Mouse (Mus musculus) stomach, postnatal 0 days (tissue): ENCODE data around the gene Fbxo21. TPM values are rescaled to one million over a fixed set of nuclear protein-coding genes. Genes with fewer than 3 reads are reported as not detected.
A peak's percentile ranks its signal among the peaks of the same experiment; 100 is the strongest.

Experiments used
- ATAC-seq: fragments of 200-750 bp; cut with Nextera tagmentation; 2 replicates; pipeline ENCODE4 v1.8.0; 2017; ENCODE audit not compliant: low FRiP score, low TSS enrichment
- DNase-seq: peaks from one replicate; pipeline ENCODE4 v3.0.0-alpha.2; 2016; ENCODE audit warnings: low spot score
- H3K27ac ChIP-seq: fragments of 300-500 bp; sonication (generic); replicated peaks from 2 replicates; pipeline ENCODE4 v1.5.1; 2014; ENCODE audit warnings: mild to moderate bottlenecking, control low read depth
- H3K27me3 ChIP-seq: fragments of 300-500 bp; sonication (generic); 2 replicates; pipeline ENCODE4 v1.6.1; 2014; ENCODE audit warnings: low read length; ENCODE audit not compliant: control insufficient read depth, insufficient read depth
- H3K36me3 ChIP-seq: fragments of 300-500 bp; sonication (generic); 2 replicates; pipeline ENCODE4 v1.6.1; 2014; ENCODE audit warnings: low read length, mixed read lengths; ENCODE audit not compliant: control insufficient read depth, insufficient read depth
- H3K4me1 ChIP-seq: fragments of 300-500 bp; sonication (generic); replicated peaks from 2 replicates; pipeline ENCODE4 v1.6.1; 2014; ENCODE audit warnings: antibody characterized with exemption; ENCODE audit not compliant: control insufficient read depth, insufficient read depth
- H3K4me2 ChIP-seq: fragments of 300-500 bp; sonication (generic); replicated peaks from 2 replicates; pipeline ENCODE4 v1.6.1; 2014; ENCODE audit warnings: low read depth, mild to moderate bottlenecking, control low read depth, moderate library complexity
- H3K4me3 ChIP-seq: fragments of 300-500 bp; sonication (generic); 2 replicates; pipeline ENCODE4 v1.5.1; 2014; ENCODE audit warnings: low read depth, low read length, control low read depth
- H3K9ac ChIP-seq: fragments of 300-500 bp; sonication (generic); 2 replicates; pipeline ENCODE4 v1.6.1; 2014; ENCODE audit warnings: mild to moderate bottlenecking, low read length, control low read depth, mixed read lengths
- H3K9me3 ChIP-seq: fragments of 300-500 bp; sonication (generic); 2 replicates; pipeline ENCODE4 v1.6.1; 2016; ENCODE audit warnings: low read length; ENCODE audit not compliant: control insufficient read depth
- CTCF ChIP-seq: IDR thresholded peaks from 2 replicates; pipeline ENCODE4 v1.5.1; 2016; ENCODE audit warnings: antibody characterized with exemption, low read depth, mild to moderate bottlenecking, moderate library complexity
- EP300 ChIP-seq: optimal IDR thresholded peaks from 2 replicates; pipeline ENCODE3; 2016; ENCODE audit warnings: antibody characterized with exemption
- WGBS: fragments of 180-500 bp; shearing (Covaris S2); extraction: QIAGEN DNeasy Blood & Tissue Kit; methylation state at CpG from one replicate; pipeline ENCODE4 v1.1.7; 2014; 5-methylcytosine and 5-hydroxymethylcytosine counted together
- polyA plus RNA-seq: library from polyadenylated mRNA; unstranded; fragments of >200 nt; fragmentation: Nextera tagmentation; extraction: Ambion mirVana; gene quantifications from 2 replicates; pipeline ENCODE4 v1.2.1, GENCODE M21; 2015

Fbxo21 gene
- polyA plus RNA-seq, 1 experiment from 2014 or later = 19.2 TPM

DNA sequence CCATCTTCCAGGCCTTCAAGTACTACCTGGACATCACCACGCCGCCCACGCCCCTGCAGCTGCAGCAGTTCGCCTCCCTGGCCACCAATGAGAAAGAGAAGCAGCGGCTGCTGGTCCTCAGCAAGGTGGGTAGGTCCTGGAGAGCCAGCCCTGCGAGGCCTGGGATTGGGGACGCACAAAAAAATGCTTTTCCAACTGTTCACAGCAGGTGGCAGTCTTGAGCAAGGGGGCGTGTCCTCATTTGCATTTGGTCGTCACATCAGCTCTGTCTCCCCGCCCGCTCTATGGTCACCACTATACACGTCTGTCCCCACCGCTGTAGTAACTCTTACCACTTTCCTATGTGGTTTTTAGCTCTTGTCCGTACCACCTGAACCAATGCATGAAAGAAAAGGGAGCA lies 38.3 kb upstream of the Fbxo21 start:
- ATAC-seq (peak; percentile 64), DNase-seq (peak; percentile 88)
- 19% methylated on average over 14 of the region's 14 CpGs for WGBS
- Histone ChIP-seq H3K9me3 (no peaks in the 10 kb centered on the region), H3K4me1 (no peaks in the 10 kb centered on the region), H3K36me3 (no peaks in the 10 kb centered on the region), H3K9ac (no peak overlapping the region), H3K27me3 (no peaks in the 10 kb centered on the region), H3K27ac (no peak overlapping the region), H3K4me2 (peak overlapping the region; percentile 54), H3K4me3 (peak overlapping the region; percentile 22; the same call in 1 of the 2 replicates)
- peak; percentile 89 for TF ChIP-seq CTCF
- no peak for TF ChIP-seq EP300

DNA sequence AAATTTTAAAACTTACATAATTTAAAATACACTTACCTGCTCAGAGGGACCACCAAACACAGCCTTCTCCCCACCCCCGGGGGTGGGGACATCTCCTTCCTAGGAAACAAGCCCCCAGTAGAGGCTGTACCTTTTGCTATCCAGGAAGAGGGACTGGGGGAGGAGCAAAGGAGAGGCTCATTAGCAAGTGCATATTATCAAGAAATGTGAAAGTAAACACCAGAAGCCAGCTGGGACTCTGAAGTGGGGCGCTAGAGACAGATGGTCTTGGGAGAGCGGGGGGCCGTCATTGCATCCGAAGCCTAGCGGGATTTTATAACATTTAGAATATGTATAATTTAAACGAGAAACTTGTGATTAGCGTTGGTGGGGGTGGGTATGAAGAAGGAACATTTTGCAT lies 37.1 kb upstream of the Fbxo21 start:
- no peaks in the 10 kb centered on the region for H3K4me1 ChIP-seq
- no peaks in the 10 kb centered on the region for H3K9me3 ChIP-seq
- no peak overlapping the region for H3K9ac ChIP-seq
- 58% methylated on average over 8 of the region's 8 CpGs for WGBS
- H3K27me3 ChIP-seq = no peaks in the 10 kb centered on the region
- no peaks in the 10 kb centered on the region for H3K36me3 ChIP-seq
- no peak overlapping the region for H3K4me3 ChIP-seq
- ATAC-seq = no peak
- TF ChIP-seq EP300 (no peak), CTCF (no peak)
- H3K27ac ChIP-seq = no peak overlapping the region
- no peak overlapping the region for H3K4me2 ChIP-seq
- DNase-seq = no peak

DNA sequence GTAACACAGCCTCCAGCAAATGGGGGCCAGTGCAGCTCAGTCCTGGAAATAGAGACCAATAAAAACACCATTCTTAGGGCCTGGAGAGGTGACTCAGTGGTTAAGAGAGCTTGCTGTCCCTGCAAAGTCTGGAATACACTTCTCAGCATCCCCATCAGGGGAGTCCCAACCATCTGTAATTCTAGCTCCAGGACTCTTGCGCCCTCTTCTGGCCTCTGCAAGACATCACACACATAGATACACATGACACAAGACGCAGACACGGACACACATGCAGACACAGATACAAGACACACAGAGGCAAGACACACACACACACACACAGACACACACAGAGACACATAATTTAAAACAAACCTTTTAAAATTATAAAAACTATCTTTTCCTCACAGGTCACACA lies 35.0 kb upstream of the Fbxo21 start:
- Histone ChIP-seq H3K36me3 (no peaks in the 10 kb centered on the region), H3K27me3 (no peaks in the 10 kb centered on the region), H3K9me3 (no peaks in the 10 kb centered on the region), H3K4me1 (no peaks in the 10 kb centered on the region), H3K4me3 (no peak overlapping the region), H3K27ac (no peak overlapping the region), H3K9ac (no peak overlapping the region), H3K4me2 (no peak overlapping the region)
- ATAC-seq (no peak), DNase-seq (no peak)
- WGBS = 73% methylated on average over 3 of the region's 3 CpGs
- TF ChIP-seq EP300 (no peak), CTCF (peak; percentile 40)

DNA sequence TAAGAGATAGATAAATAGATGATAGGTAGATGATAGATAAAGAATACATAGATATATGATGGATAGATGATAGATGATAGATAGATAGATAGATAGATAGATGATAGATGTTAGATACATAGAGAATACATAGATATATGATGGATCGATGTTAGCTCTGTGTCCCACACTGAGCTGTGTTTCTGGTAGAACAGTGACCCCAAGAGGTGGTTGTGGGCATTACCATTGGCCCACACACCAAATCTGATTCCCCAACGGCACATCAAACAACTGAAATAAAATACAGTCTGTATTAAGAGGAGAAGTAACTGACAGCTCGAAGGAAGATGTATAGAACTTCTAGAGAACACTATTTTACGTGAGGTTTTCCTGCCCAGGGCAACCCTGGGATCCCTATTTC lies 29.9 kb upstream of the Fbxo21 start:
- TF ChIP-seq EP300 = no peak
- TF ChIP-seq CTCF = peak; percentile 85
- no peak overlapping the region for H3K27ac ChIP-seq
- H3K9me3 ChIP-seq = no peaks in the 10 kb centered on the region
- H3K36me3 ChIP-seq = no peaks in the 10 kb centered on the region
- no peak overlapping the region for H3K4me2 ChIP-seq
- 20% methylated on average over 4 of the region's 4 CpGs for WGBS
- no peak overlapping the region for H3K4me3 ChIP-seq
- H3K9ac ChIP-seq = no peak overlapping the region
- no peaks in the 10 kb centered on the region for H3K27me3 ChIP-seq
- DNase-seq = peak; percentile 38
- ATAC-seq = no peak
- H3K4me1 ChIP-seq = no peaks in the 10 kb centered on the region

DNA sequence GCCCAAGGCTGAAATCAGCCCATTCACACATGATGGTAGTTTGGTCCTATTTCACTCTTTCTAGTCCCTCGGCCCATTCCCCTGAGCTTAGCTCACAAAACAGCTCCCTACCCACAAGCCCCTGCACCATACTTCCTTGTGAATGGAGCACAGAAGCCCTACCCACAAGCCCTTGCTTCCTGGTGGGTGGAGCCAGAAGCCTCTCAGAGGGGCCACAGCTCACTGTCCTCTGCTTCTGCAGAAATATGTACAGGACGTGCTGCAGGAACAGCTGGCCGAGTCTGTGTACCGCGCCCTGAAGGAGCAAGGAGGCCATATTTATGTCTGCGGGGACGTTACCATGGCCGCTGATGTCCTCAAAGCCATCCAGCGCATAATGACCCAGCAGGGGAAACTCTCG lies 27.1 kb upstream of the Fbxo21 start:
- ATAC-seq (no peak), DNase-seq (no peak)
- TF ChIP-seq CTCF = no peak
- TF ChIP-seq EP300 = no peak
- H3K27me3 ChIP-seq = no peaks in the 10 kb centered on the region
- H3K9me3 ChIP-seq = no peaks in the 10 kb centered on the region
- no peak overlapping the region for H3K4me3 ChIP-seq
- H3K4me1 ChIP-seq = no peaks in the 10 kb centered on the region
- no peaks in the 10 kb centered on the region for H3K36me3 ChIP-seq
- 61% methylated on average over 10 of the region's 10 CpGs for WGBS
- no peak overlapping the region for H3K9ac ChIP-seq
- H3K4me2 ChIP-seq = no peak overlapping the region
- H3K27ac ChIP-seq = no peak overlapping the region

DNA sequence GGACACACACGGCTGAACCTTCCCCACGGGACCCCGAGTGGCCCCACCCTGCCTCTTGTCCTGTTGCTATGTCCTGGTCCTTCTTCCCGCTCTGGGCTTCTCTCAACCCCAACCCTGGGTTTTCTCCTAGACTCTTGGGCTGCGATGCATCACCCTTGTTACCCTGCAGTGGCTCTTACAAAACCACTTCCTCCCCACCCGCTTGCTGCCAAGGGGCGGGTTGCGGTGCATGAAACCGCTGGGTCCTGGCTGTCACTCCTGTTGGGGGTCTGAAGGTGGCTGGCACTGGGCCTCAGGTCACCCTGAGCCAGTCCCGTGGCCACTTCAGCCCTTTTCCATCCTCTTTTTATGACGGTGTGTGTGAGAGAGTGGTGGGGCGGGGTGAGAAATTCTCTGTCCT lies 22.6 kb upstream of the Fbxo21 start:
- Histone ChIP-seq H3K4me1 (no peaks in the 10 kb centered on the region), H3K27ac (no peak overlapping the region), H3K4me2 (no peak overlapping the region), H3K36me3 (no peaks in the 10 kb centered on the region), H3K9ac (no peak overlapping the region), H3K4me3 (no peak overlapping the region), H3K9me3 (no peaks in the 10 kb centered on the region), H3K27me3 (no peaks in the 10 kb centered on the region)
- WGBS = 75% methylated on average over 12 of the region's 12 CpGs
- no peak for DNase-seq
- no peak for ATAC-seq
- TF ChIP-seq CTCF = no peak
- TF ChIP-seq EP300 = no peak
